Mouse (Mus musculus): ENCODE measurements around the gene Apoa4. TPM values are rescaled to one million over a fixed set of nuclear protein-coding genes. Genes with fewer than 3 reads are reported as not detected.

Apoa4 gene
- polyA plus RNA-seq, 1 experiment from 2014 or later = not detected

DNA sequence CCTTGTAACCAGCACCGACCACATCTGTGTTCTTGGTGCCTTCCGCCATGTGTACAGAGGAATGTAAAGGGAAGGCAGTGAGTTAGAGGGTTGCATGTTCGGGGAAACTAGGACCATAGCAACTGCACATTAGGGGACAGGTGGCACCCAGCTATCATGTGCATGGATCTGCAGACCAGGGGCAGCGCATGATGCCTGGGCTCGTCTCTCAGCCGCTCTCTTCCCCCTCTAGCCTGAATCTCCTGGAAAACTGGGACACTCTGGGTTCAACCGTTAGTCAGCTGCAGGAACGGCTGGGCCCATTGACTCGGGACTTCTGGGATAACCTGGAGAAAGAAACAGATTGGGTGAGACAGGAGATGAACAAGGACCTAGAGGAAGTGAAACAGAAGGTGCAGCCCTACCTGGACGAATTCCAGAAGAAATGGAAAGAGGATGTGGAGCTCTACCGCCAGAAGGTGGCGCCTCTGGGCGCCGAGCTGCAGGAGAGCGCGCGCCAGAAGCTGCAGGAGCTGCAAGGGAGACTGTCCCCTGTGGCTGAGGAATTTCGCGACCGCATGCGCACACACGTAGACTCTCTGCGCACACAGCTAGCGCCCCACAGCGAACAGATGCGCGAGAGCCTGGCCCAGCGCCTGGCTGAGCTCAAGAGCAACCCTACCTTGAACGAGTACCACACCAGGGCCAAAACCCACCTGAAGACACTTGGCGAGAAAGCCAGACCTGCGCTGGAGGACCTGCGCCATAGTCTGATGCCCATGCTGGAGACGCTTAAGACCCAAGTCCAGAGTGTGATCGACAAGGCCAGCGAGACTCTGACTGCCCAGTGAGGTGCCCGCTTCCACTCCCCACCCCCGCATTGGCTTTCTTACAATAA lies 10.7 kb upstream of the Apoa4 start:
- H3K9ac ChIP-seq = peak overlapping the region; percentile 65
- ATAC-seq = peak; percentile 53
- peak overlapping the region; percentile 55 for H3K4me3 ChIP-seq
- H3K9me3 ChIP-seq (replicated peaks) = no peaks in the 10 kb centered on the region
- H3K27ac ChIP-seq = peak overlapping the region; percentile 43
- WGBS (ENCODE audit: insufficient replicate concordance) = 15% methylated on average over 37 of the region's 37 CpGs
- peak overlapping the region; percentile 75 for H3K4me2 ChIP-seq
- no peaks in the 10 kb centered on the region for H3K36me3 ChIP-seq
- peaks cover 21% of the 10 kb centered on the region for H3K27me3 ChIP-seq (replicated peaks)
- H3K4me1 ChIP-seq = peaks cover 44% of the 10 kb centered on the region

DNA sequence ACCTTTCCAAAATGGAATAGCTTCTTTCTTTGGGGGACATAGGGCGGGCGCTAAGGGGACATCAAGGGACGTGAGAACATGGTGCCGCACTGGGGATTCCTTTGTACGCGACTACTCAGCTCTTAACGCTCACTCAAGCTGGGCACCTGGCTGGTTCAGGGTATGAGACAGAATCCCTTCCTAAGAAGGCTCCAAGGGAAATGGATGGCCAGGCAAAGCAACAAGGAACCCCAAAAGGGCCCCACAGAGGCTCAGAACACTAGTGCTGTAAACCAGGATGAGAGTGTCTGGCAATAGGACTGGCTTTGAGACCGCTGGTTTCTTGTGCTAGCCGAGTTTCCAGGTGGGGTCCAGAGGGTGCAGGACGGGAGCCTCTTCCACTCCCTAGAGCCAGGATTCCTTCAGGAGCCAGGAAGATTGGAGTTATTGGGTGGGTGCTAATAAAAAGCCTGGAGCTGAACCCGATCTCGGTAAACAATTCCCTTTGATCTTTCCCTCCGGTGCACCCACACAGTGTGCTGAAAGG lies 10.0 kb upstream of the Apoa4 start:
- Histone ChIP-seq H3K36me3 (no peaks in the 10 kb centered on the region), H3K27me3 (replicated peaks) (peaks cover 21% of the 10 kb centered on the region), H3K27ac (peak overlapping the region; percentile 31), H3K9ac (peak overlapping the region; percentile 65), H3K4me2 (peak overlapping the region; percentile 75), H3K4me1 (peaks cover 42% of the 10 kb centered on the region), H3K4me3 (peak overlapping the region; percentile 55), H3K9me3 (replicated peaks) (no peaks in the 10 kb centered on the region)
- 33% methylated on average over 13 of the region's 13 CpGs for WGBS (ENCODE audit: insufficient replicate concordance)
- ATAC-seq = no peak

DNA sequence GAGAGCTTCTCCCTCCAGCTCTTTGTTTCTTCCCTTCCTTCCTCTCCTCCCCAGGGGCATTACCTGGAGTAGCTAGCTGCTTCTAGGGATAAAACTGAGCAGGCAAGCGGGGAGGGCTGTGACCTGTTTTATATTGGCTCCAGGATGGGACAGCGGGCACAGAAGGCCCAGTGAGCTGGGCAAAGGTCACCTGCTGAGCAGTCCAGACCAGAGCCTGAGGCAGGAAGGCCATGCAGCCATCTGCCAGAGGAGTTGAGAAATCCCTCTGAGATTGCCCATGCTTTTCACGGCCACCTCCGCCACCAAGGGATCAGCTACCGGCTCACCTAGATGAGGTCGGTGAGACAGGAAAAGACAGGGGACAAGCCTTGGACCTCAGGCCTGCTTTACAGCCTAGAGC lies 5.3 kb upstream of the Apoa4 start:
- Histone ChIP-seq H3K36me3 (no peaks in the 10 kb centered on the region), H3K4me1 (peaks cover 29% of the 10 kb centered on the region), H3K4me3 (no peak overlapping the region), H3K27ac (0 out of 2 replicates have a peak overlapping the region, but pooled peaks have one; percentile 18), H3K9ac (no peak overlapping the region), H3K4me2 (no peak overlapping the region), H3K27me3 (replicated peaks) (peaks cover 20% of the 10 kb centered on the region), H3K9me3 (replicated peaks) (no peaks in the 10 kb centered on the region)
- peak; percentile 18; the same call in 1 of the 2 replicates for ATAC-seq
- WGBS (ENCODE audit: insufficient replicate concordance) = 71% methylated on average over 6 of the region's 6 CpGs

DNA sequence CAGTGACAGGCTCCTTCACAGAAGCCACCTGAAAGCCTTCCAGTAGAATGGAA lies 5.1 kb upstream of the Apoa4 start, which contains the start of gene Apoc3:
Gene Apoc3 (minus strand): TSS at position 41 of the 53 bp plus-strand sequence.
- Histone ChIP-seq H3K4me1 (peaks cover 27% of the 10 kb centered on the region), H3K36me3 (no peaks in the 10 kb centered on the region), H3K9ac (no peak within 1 kb of the TSS), H3K27ac (0 out of 2 replicates have a peak within 1 kb of the TSS, but pooled peaks have one; percentile 18), H3K4me2 (no peak within 1 kb of the TSS), H3K9me3 (replicated peaks) (no peaks in the 10 kb centered on the region), H3K4me3 (no peak within 1 kb of the TSS), H3K27me3 (replicated peaks) (peaks cover 18% of the 10 kb centered on the region)
- ATAC-seq = no peak

DNA sequence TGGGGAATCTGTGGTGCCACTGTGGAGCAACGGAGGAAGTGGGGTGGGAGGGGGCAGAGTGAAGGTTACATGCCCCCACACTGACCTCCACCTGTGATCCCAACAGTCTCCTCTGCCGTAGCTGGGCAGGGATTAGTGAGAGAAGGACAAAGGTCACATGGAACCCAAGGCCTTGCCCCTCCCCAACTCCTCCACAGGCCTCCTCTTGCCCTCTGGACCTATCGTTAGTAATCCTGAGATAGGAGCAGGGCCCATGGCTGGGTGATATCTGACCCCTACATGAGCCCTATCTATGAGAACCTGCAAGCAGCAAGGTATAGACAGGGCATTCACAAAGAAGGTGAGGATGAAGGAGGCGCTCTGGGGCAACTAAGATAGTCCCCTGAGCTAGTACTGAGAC lies 4.8 kb upstream of the Apoa4 start:
- H3K27me3 ChIP-seq (replicated peaks) = peaks cover 18% of the 10 kb centered on the region
- peak; percentile 69 for ATAC-seq
- no peaks in the 10 kb centered on the region for H3K36me3 ChIP-seq
- WGBS (ENCODE audit: insufficient replicate concordance) = 45% methylated on average over 4 of the region's 4 CpGs
- H3K4me3 ChIP-seq = no peak overlapping the region
- H3K4me2 ChIP-seq = no peak overlapping the region
- H3K9me3 ChIP-seq (replicated peaks) = no peaks in the 10 kb centered on the region
- no peak overlapping the region for H3K9ac ChIP-seq
- H3K4me1 ChIP-seq = peaks cover 25% of the 10 kb centered on the region
- 0 out of 2 replicates have a peak overlapping the region, but pooled peaks have one; percentile 18 for H3K27ac ChIP-seq

DNA sequence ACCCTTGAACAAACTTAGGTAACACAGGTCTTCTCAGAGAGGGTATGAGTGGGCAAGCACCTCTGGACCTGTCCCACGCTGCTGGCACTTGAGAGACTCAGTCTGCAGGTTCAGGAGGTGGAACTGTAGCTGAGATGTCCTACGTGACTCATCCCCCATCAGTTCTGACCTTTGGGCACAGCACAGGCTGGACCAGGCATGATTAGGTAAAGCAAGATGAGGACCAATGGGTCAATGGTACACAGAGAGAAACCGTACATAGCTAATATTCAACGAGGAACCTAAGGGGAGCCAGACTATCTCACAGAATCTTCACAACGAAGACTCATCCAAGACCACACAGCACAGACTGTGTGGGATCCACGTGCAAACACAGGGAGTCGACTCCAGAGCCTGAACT lies 1.6 kb upstream of the Apoa4 start:
- 65% methylated on average over 7 of the region's 7 CpGs for WGBS (ENCODE audit: insufficient replicate concordance)
- no peak for ATAC-seq
- Histone ChIP-seq H3K36me3 (no peaks in the 10 kb centered on the region), H3K27ac (no peak overlapping the region), H3K4me3 (no peak overlapping the region), H3K9ac (no peak overlapping the region), H3K4me2 (no peak overlapping the region), H3K4me1 (peaks cover 15% of the 10 kb centered on the region), H3K27me3 (replicated peaks) (peaks cover 32% of the 10 kb centered on the region; the same call in 1 of the 2 replicates), H3K9me3 (replicated peaks) (no peaks in the 10 kb centered on the region)

DNA sequence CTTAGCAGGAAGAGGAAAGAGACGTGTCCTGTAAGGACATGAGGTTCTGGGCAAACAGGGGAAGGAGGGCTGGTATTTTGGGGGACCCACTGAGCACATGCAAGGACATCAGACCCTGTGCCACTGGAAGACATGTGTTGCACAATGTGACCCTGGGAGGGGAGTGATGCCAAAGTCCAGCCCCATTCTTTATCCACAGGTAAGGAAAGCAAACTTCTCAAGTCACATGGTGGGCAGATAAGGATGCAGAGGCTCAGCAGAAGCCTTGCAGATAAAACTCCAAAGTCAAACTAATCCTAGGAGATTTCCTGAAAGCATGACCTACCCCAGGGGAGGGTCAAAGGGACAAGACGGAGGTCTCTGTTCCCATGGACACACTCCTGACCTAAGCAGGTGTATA lies 1.3 kb downstream of the Apoa4 start:
- WGBS (ENCODE audit: insufficient replicate concordance) = 61% methylated on average over 2 of the region's 2 CpGs
- Histone ChIP-seq H3K4me2 (no peak overlapping the region), H3K36me3 (no peaks in the 10 kb centered on the region), H3K9ac (no peak overlapping the region), H3K27me3 (replicated peaks) (peaks cover 32% of the 10 kb centered on the region; the same call in 1 of the 2 replicates), H3K27ac (no peak overlapping the region), H3K4me3 (no peak overlapping the region), H3K9me3 (replicated peaks) (no peaks in the 10 kb centered on the region), H3K4me1 (no peaks in the 10 kb centered on the region; the same call in none of the 2 replicates)
- no peak for ATAC-seq

DNA sequence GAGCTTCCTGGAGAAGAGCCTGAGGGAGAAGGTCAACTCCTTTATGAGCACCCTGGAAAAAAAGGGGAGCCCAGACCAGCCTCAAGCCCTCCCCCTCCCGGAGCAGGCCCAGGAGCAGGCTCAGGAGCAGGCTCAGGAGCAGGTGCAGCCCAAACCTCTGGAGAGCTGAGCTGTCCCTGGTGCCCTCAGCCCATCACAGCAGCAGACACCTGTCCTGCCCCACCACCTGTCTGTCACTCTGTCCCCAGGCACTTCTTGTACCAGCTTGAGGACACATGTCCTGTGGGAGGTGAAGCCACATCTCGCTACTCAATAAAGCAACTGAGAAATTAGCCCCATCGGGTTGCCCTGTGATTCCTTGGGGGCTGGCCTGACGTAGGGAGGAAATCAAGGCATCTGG lies 2.6 kb downstream of the Apoa4 start:
- H3K4me1 ChIP-seq = no peaks in the 10 kb centered on the region; the same call in 1 of the 2 replicates
- peaks cover 29% of the 10 kb centered on the region; the same call in 1 of the 2 replicates for H3K27me3 ChIP-seq (replicated peaks)
- H3K27ac ChIP-seq = no peak overlapping the region
- no peak overlapping the region for H3K9ac ChIP-seq
- H3K4me3 ChIP-seq = no peak overlapping the region
- no peaks in the 10 kb centered on the region for H3K36me3 ChIP-seq
- ATAC-seq = no peak
- no peaks in the 10 kb centered on the region for H3K9me3 ChIP-seq (replicated peaks)
- 63% methylated on average over 4 of the region's 4 CpGs for WGBS (ENCODE audit: insufficient replicate concordance)
- H3K4me2 ChIP-seq = no peak overlapping the region

DNA sequence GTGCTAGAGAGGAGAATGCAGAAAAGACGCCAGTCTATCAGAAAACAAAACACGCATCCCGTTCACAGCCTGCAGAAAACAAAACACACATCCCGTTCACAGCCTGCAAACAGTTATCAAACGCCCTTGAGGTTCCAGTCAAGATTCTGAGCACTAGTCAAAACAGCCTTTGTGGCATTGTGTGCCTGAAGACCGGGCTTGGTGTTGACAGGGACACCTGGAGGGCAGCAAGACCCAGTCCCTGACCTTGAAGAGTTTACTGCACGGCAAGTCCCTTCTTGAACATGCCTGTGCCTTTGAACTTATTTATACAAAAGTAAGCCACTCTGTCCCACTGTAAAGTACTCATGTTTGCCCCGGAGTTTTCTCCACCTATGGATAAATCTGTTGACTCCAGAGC lies 3.1 kb downstream of the Apoa4 start:
- Histone ChIP-seq H3K4me3 (no peak overlapping the region), H3K9ac (no peak overlapping the region), H3K4me1 (no peaks in the 10 kb centered on the region; the same call in 1 of the 2 replicates), H3K4me2 (no peak overlapping the region), H3K27ac (no peak overlapping the region), H3K9me3 (replicated peaks) (no peaks in the 10 kb centered on the region), H3K36me3 (no peaks in the 10 kb centered on the region), H3K27me3 (replicated peaks) (peaks cover 26% of the 10 kb centered on the region; the same call in 1 of the 2 replicates)
- WGBS (ENCODE audit: insufficient replicate concordance) = 67% methylated on average over 8 of the region's 8 CpGs
- ATAC-seq = no peak

DNA sequence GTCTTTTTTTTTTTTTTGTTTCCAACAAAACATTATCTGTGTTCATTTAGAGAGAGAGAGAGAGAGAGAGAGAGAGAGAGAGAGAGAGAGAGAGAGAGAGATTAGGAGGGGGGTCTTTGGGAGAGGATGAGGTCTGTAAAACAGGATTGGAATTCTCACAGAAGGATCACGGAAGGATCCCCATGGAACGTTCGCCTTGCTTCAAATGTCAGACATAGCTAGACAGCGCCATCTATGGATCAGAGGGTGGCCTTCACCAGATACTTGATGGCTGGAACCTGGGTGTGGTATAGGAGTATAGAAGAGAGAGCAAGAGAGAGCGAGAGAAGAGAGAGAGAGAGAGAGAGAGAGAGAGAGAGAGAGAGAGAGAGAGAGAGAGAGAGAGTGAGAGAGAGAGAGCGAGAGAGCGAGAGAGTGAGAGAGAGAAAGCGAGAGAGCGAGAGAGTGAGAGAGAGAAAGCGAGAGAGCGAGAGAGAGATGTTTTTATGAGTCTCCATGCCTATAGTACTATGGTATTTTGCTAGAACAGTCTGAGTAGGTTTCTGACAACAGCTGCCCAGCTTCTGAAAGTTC lies 6.3 kb downstream of the Apoa4 start:
- no peak overlapping the region for H3K9ac ChIP-seq
- H3K9me3 ChIP-seq (replicated peaks) = no peaks in the 10 kb centered on the region
- H3K27me3 ChIP-seq (replicated peaks) = peaks cover 13% of the 10 kb centered on the region; the same call in 1 of the 2 replicates
- H3K4me2 ChIP-seq = peak overlapping the region; percentile 25
- no peak overlapping the region for H3K4me3 ChIP-seq
- H3K27ac ChIP-seq = no peak overlapping the region
- ATAC-seq = peak; percentile 40; the same call in 1 of the 2 replicates
- WGBS (ENCODE audit: insufficient replicate concordance) = 28% methylated on average over 11 of the region's 11 CpGs
- H3K36me3 ChIP-seq = no peaks in the 10 kb centered on the region
- no peaks in the 10 kb centered on the region; the same call in 1 of the 2 replicates for H3K4me1 ChIP-seq

DNA sequence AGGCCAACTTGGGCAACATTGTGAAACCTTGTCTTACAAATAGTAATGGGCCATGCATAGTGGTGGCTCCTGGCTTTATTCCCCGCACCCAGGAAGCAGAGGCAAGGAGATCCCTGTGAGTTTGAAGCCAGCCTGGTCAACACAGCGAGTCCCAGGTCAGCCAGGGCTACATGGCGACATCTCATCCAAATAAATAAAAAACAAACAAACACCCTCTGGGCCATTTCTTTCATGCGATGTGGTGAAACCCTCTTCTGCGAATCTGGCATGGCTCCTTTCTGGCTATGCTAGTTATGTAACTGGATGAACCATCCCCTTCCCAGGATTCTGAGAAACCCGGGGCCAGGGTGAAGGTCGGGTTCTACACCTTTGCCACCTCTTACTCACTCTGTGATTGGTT lies 15.7 kb downstream of the Apoa4 start:
- H3K4me3 ChIP-seq = no peak overlapping the region
- H3K4me1 ChIP-seq = 0 out of 2 replicates have a peak, but pooled peaks cover 9% of the 10 kb centered on the region
- WGBS (ENCODE audit: insufficient replicate concordance) = 72% methylated on average over 7 of the region's 7 CpGs
- no peak overlapping the region for H3K4me2 ChIP-seq
- no peak overlapping the region for H3K27ac ChIP-seq
- H3K27me3 ChIP-seq (replicated peaks) = no peaks in the 10 kb centered on the region
- no peak overlapping the region for H3K9ac ChIP-seq
- no peaks in the 10 kb centered on the region for H3K9me3 ChIP-seq (replicated peaks)
- ATAC-seq = no peak
- H3K36me3 ChIP-seq = no peaks in the 10 kb centered on the region

DNA sequence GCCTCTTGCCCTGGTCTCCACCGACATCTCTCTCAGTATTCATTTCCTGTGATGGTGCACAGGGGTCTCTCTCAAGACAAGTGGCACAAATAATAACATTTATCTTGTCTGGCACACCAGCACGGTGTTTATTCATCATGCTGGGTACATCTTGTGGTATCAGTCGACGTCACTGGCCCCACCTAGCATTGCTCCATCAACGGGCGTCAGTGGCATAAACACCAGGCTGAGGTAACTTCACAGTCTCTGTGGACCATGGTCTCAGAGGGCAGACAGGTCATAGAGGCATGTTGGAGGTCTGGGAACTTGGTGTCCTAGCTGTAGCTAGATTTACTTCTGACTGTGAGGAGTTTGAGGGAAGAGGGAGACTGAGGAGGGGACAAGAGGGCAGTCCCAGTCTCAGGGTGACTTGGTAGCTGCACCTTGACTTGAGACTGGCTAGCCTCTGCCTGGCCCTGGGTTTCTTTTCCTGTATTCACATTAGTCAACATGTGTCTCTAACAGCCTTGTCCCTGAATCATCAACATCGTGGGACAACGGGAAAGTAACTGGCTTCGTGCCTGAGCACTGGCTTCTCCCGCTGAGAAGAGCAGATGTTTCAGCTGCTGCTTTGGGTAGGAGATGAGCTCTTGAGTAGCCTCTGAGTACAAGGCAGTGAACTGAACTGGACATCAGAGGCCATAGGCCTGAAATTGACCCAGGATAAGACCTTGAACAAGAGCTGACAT lies 16.3 kb downstream of the Apoa4 start:
- no peak for ATAC-seq
- H3K9ac ChIP-seq = no peak overlapping the region
- no peak overlapping the region for H3K4me3 ChIP-seq
- no peak overlapping the region for H3K4me2 ChIP-seq
- 68% methylated on average over 10 of the region's 10 CpGs for WGBS (ENCODE audit: insufficient replicate concordance)
- no peaks in the 10 kb centered on the region for H3K9me3 ChIP-seq (replicated peaks)
- no peak overlapping the region for H3K27ac ChIP-seq
- H3K4me1 ChIP-seq = 0 out of 2 replicates have a peak, but pooled peaks cover 9% of the 10 kb centered on the region
- H3K27me3 ChIP-seq (replicated peaks) = no peaks in the 10 kb centered on the region
- H3K36me3 ChIP-seq = no peaks in the 10 kb centered on the region

Measured in liver, embryonic 12.5 days (tissue).